Mouse (Mus musculus): ENCODE measurements around the gene Tfb2m. TPM values are rescaled to one million over a fixed set of nuclear protein-coding genes. Genes with fewer than 3 reads are reported as not detected.
A peak's percentile ranks its signal among the peaks of the same experiment; 100 is the strongest.

The Tfb2m gene
- total RNA-seq, 2 experiments from 2014 or later = 43.9 to 46.2 TPM

- peak; percentile 85 for ATAC-seq (replicated peaks; ENCODE audit: poor library complexity)
These were observed 39.3 kb downstream of the Tfb2m start for GRCm38 (mm10) chr1:179506530-179507315.

DNA sequence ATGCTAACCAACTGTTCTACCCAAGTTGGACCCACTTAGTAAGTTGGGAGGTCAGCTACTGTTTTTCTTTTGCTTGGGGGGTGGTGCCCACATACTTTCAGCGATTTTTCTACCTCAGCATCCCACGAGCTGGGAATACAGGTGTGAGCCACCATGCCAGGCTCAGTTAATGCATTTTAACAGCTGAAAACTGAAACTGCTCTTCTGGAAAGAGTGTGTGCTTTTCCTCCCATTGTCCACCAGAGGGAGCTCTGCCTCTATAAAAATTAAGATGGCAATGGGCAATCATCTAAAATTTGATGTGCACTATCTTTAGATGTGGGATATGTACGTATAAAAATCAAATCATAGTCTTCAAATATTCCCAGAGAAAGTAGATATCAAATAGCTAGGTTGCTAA, 43.5 kb downstream of the Tfb2m start:
- peak; percentile 72 for ATAC-seq (replicated peaks; ENCODE audit: poor library complexity)

GRCm38 (mm10) chr1:179499257-179499656, 46.8 kb downstream of the Tfb2m start:
- ATAC-seq (replicated peaks; ENCODE audit: poor library complexity) = no peak

- peak; percentile 54 for ATAC-seq (replicated peaks; ENCODE audit: poor library complexity)
These were observed 53.2 kb downstream of the Tfb2m start for GRCm38 (mm10) chr1:179492908-179493307.

DNA sequence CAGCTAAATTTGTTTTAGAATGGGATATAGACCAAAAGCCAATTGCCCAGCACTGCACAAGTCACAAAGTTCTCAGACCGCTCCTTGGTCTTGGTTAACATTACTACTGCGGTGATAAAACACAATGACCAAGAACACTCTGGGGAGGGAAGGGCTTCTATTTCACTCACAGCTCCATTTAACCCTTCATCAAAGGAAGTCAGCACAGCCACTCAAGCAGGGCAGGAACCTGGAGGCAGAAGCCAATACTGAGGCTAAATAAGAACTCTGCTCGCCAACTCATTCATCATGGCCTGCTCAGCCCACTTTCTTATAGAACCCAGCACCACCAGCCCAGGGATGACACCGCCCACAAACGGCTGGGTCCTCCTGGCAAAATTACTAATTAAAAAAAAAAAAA, 57.5 kb downstream of the Tfb2m start:
- ATAC-seq (replicated peaks; ENCODE audit: poor library complexity) = no peak

DNA sequence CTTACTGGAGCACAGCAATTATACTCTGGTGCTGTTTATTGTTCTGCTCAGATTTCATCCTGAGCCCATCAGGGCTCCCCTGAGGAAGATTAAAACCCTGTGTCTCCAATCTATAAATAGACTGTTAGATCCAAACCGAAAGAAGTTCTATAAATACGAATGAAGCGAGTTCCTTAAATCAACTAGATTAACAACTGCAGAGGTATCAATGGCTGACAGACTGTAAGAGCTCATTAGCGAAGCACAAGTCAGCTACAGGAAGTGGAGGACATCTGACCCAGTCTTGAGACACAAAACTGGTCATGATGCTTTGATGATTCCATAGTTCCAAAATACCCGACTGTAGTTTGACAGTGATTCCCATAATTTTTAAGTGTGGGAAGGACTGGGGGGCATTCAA, 58.1 kb downstream of the Tfb2m start:
- peak; percentile 31; the same call in 1 of the 2 replicates for ATAC-seq (replicated peaks; ENCODE audit: poor library complexity)

DNA sequence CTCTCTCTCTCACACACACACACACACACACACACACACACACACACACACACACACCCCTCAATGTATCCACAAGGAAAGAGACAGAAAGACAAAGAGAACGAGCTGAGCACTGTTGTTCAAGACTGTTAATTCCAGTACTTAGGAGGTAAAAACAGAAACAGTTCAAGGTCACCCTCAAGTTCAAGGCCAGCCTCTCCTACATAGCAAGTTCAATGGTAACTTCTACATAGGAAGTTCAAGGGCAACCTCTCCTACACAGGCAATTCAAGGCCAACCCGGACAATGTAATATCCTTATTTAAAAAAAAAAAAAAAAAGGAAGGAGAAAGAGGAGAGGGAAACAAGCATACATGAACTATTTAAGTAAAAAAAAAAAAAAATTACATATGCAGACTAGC, 58.8 kb downstream of the Tfb2m start:
- no peak for ATAC-seq (replicated peaks; ENCODE audit: poor library complexity)

GRCm38 (mm10) chr1:179485784-179486540, 60.1 kb downstream of the Tfb2m start:
- no peak for ATAC-seq (replicated peaks; ENCODE audit: poor library complexity)

DNA sequence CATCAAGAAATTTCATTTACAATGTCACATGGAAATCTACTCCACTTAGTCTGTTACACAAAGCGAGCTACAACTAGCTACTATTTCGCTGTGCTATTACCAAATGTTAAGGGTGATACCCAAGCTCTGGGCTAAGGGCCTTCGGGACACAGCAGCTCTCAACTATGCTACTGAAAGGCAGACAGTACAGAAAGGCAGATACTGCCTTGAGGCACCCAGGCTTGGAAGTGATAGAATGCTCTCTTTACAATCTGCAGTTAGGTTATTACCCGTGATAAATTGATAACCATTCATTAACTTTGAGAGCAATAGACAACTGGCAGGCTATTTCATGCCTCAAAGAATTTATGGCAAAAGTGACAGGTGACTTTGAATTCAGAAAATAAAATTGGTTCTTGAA, 65.2 kb downstream of the Tfb2m start:
- no peak for ATAC-seq (replicated peaks; ENCODE audit: poor library complexity)

Other genes with a start within 250 kb of the Tfb2m start
- 19.8 and 20.7 TPM in 2 replicates for gene Smyd3, start 28.2 kb downstream of the Tfb2m start, total RNA-seq (2015)
- gene Smyd3, start 28.2 kb downstream of the Tfb2m start, total RNA-seq (2017) = 22.9 and 35.6 TPM in 2 replicates
- gene Cnst, start 103 bp upstream of the Tfb2m start, total RNA-seq (2015) = 8.3 and 13.0 TPM in 2 replicates
- 14.2 and 15.8 TPM in 2 replicates for gene Cnst, start 103 bp upstream of the Tfb2m start, total RNA-seq (2017)
- 18.6 and 26.6 TPM in 2 replicates for gene Sccpdh, start 121.9 kb upstream of the Tfb2m start, total RNA-seq (2015)
- 42.4 and 43.7 TPM in 2 replicates for gene Sccpdh, start 121.9 kb upstream of the Tfb2m start, total RNA-seq (2017)
- gene Kif28, start 199.0 kb upstream of the Tfb2m start, total RNA-seq (2015) = not detected in 2 replicates
- not detected in 2 replicates for gene Kif28, start 199.0 kb upstream of the Tfb2m start, total RNA-seq (2017)

Data from megakaryocyte progenitor cell, adult 5-6 weeks (primary cell).